Mouse (Mus musculus) small intestine, adult 2 months (tissue): ENCODE measurements around the gene Mrpl20.

ENCODE experiments used
- CTCF ChIP-seq: fragments of 200-500 bp; IDR thresholded peaks from 2 replicates; pipeline ENCODE4 v1.5.1; 2012; ENCODE audit warnings: low read depth, mild to moderate bottlenecking, control low read depth, inconsistent platforms, low read length, moderate library complexity, mixed read lengths; ENCODE audit not compliant: insufficient replicate concordance, insufficient read length; ENCODE audit errors: extremely low read depth
- POLR2A ChIP-seq: fragments of 200-500 bp; IDR thresholded peaks from 2 replicates; pipeline ENCODE4 v1.6.1; 2012; ENCODE audit warnings: low read depth, mild to moderate bottlenecking, control low read depth, inconsistent platforms, low read length, moderate library complexity

DNA sequence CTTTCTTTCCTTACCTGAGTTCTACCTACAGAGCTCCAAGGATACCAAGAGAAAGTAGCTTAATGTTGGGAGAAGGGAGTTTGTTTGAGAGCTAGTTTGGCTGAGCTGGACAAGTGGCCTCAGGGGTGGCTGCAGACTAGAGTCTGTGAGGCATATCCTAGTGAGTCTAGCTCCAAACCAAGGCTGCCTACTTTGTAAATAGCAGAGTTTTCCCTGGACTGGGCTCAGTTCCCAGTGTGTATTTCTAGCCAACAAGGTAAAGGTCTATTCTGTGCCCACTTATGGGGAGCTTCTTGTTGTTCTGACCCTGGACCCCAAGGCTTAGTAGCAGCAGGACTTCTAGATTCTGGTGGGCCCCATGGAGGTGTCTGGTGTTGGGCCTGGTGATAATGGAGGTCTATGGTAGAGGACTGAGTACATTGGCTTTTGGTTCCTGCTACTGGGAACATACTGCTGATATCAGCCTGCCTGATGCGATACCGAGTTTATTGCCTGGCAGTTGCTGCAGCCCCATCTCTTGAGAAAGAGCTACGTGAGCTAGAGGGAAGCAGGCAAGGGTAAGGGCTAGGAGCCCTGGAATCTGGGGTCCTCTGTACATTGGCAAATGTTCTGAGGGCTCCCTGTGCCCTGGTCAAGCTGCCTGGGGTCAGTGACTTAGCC is 47.2 kb downstream of the Mrpl20 start:
- TF ChIP-seq CTCF (no peak), POLR2A (no peak)
